Mouse (Mus musculus) left cerebral cortex, adult 6 months (tissue): ENCODE results near the gene Gm19668. TPM values are rescaled to one million over a fixed set of nuclear protein-coding genes. Genes with fewer than 3 reads are reported as not detected.

ENCODE experiments used
- long read RNA-seq, 2 experiments: library from polyadenylated mRNA; unstranded; transcript quantifications; one replicate each; pipeline ENCODE4 v2.0.0; 2019 to 2020
- polyA plus RNA-seq: library from polyadenylated mRNA; unstranded; fragments of <200 nt; fragmentation: Nextera tagmentation; gene quantifications from 2 replicates; pipeline ENCODE4 v1.2.3, GENCODE M21; 2021

Gm19668 gene
- not detected in 2 replicates for polyA plus RNA-seq
- long read RNA-seq, experiment 1, result 0 reads
- long read RNA-seq, experiment 2, result 0 reads

DNA sequence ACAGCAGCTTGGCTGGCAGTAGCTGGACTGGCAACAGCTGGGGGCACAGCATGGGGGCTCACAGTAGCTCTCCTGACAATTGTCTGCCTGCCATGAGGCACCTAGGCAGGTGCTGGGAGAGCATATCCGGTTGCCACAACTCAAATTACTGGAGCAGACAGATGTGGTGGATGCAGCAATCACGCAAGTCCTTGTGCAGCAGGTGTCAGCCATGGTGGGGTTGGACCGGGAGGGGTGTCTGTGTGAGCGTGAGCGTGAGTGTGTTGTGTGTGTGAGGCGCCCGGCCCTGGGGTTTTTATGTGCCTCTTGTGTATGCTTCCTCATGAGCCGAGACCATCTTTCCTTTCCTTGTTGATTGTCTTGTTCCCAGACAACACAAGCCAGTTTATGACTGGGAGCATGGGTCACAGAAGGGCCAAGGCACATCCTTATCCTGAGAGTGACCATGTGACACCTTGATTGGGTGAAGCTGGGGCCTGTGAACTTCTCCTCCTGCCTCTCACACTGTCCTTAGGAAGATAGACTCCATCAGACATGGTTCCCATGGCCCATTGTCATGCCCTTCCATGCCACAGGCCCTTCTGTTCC, at the start of gene Gm19668:
Gm19668 (minus strand) TSS at position 213 of the 588 bp plus-strand sequence.

GRCm38 (mm10) chr10:77846503-77846902, 47.6 kb upstream of the Gm19668 start, which contains the start of gene Gm36176:
Gm36176 (plus strand) TSS chr10:77846803.

GRCm38 (mm10) chr10:77835647-77836046, 36.7 kb upstream of the Gm19668 start, which contains the start of gene Krtap10-10:
Krtap10-10 (plus strand) TSS chr10:77835947.

GRCm38 (mm10) chr10:77826951-77827350, 28.0 kb upstream of the Gm19668 start, which contains the start of gene Krtap10-4:
Krtap10-4 (minus strand) TSS chr10:77827095.

GRCm38 (mm10) chr10:77814382-77814781, 15.4 kb upstream of the Gm19668 start, which contains the start of gene Gm2696:
Gm2696 (plus strand) TSS chr10:77814682.

DNA sequence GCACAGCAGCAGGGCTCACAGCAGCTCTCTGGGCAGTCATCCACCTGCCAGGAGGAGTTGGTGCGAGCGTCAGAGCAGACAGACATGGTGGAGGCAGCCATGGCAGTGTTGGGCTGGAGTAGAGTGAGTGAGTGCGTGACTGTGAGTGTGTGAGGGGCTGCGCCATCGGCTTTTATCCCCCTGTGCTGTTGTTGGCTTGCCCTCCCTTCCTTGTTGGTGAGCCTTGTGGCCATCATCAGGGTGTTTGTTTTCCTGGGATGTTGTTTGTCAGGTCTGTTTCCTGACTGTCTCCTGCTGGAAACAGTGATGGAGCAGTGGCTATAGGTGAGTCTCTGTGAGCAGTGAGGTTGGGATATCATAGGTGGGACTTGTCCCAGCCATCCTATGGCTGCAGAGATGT, 12.8 kb upstream of the Gm19668 start, which contains the start of gene Gm9507:
Gm9507 (minus strand) TSS at position 101 of the 400 bp plus-strand sequence.

GRCm38 (mm10) chr10:77794976-77795375, 4.0 kb downstream of the Gm19668 start, which contains the start of gene Gm9639:
Gm9639 (minus strand) TSS chr10:77795076.

GRCm38 (mm10) chr10:77787876-77788275, 11.1 kb downstream of the Gm19668 start, which contains the start of gene Gm7137:
Gm7137 (minus strand) TSS chr10:77788200.

DNA sequence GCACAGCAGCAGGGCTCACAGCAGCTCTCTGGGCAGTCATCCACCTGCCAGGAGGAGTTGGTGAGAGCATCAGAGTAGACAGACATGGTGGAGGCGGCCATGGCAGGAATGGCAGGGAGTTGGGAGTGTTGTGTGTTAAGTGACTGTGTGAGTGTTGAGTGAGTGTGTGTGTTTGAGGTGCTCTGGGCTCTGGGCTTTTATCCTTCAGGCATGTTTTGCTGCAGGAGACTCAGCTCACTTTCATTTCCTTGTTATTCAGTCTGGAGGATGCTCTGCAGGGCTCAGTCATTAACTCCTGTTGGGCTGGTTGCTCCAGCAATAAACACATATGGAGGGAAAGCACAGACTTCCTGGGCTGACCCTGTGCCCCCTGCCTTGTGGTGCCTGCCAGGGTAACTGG, 16.5 kb downstream of the Gm19668 start, which contains the start of gene Gm3250:
Gm3250 (minus strand) TSS at position 101 of the 400 bp plus-strand sequence.

DNA sequence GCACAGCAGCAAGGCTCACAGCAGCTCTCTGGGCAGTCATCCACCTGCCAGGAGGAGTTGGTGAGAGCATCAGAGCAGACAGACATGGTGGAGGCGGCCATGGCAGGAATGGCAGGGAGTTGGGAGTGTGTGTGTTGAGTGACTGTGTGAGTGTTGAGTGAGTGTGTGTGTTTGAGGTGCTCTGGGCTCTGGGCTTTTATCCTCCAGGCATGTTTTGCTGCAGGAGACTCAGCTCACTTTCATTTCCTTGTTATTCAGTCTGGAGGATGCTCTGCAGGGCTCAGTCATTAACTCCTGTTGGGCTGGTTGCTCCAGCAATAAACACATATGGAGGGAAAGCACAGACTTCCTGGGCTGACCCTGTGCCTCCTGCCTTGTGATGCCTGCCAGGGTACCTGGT, 22.1 kb downstream of the Gm19668 start, which contains the start of gene Gm7138:
Gm7138 (minus strand) TSS at position 101 of the 400 bp plus-strand sequence.

DNA sequence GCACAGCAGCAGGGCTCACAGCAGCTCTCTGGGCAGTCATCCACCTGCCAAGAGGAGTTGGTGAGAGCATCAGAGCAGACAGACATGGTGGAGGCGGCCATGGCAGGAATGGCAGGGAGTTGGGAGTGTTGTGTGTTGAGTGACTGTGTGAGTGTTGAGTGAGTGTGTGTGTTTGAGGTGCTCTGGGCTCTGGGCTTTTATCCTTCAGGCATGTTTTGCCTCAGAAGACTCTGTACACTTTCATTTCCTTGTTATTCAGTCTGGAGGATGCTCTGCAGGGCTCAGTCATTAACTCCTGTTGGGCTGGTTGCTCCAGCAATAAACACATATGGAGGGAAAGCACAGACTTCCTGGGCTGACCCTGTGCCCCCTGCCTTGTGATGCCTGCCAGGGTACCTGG, 27.7 kb downstream of the Gm19668 start, which contains the start of gene Gm3238:
Gm3238 (minus strand) TSS at position 101 of the 400 bp plus-strand sequence.

DNA sequence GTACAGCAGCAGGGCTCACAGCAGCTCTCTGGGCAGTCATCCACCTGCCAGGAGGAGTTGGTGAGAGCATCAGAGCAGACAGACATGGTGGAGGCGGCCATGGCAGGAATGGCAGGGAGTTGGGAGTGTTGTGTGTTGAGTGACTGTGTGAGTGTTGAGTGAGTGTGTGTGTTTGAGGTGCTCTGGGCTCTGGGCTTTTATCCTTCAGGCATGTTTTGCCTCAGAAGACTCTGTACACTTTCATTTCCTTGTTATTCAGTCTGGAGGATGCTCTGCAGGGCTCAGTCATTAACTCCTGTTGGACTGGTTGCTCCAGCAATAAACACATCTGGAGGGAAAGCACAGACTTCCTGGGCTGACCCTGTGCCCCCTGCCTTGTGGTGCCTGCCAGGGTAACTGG, 39.4 kb downstream of the Gm19668 start, which contains the start of gene Gm3233:
Gm3233 (minus strand) TSS at position 101 of the 400 bp plus-strand sequence.

DNA sequence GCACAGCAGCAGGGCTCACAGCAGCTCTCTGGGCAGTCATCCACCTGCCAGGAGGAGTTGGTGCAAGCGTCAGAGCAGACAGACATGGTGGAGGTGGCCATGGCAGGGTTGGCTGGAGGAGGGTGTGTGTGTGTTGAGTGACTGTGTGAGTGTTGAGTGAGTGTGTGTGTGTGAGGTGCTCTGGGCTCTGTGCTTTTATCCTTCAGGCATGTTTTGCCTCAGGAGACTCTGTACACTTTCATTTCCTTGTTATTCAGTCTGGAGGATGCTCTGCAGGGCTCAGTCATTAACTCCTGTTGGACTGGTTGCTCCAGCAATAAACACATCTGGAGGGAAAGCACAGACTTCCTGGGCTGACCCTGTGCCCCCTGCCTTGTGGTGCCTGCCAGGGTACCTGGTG, 47.7 kb downstream of the Gm19668 start, which contains the start of gene Gm9736:
Gm9736 (minus strand) TSS at position 101 of the 400 bp plus-strand sequence.

Other genes starting within 250 kb of the Gm19668 start
- 56.3 and 68.9 TPM in 2 replicates for gene Pttg1ip, start 217.4 kb downstream of the Gm19668 start, polyA plus RNA-seq
- 157 and 188 TPM in 2 replicates for gene Sumo3, start 193.0 kb downstream of the Gm19668 start, polyA plus RNA-seq
- gene Gm49325, start 192.9 kb downstream of the Gm19668 start, polyA plus RNA-seq, result 1.9 and 10.3 TPM in 2 replicates
- gene Ube2g2, start 176.9 kb downstream of the Gm19668 start, polyA plus RNA-seq, result 50.9 and 59.2 TPM in 2 replicates
- gene Tspear, start 112.6 kb downstream of the Gm19668 start, polyA plus RNA-seq, result 0.20 TPM in 2 replicates
- not detected in 2 replicates for gene Gm19402, start 108.4 kb downstream of the Gm19668 start, polyA plus RNA-seq
- gene Gm9508, start 101.9 kb downstream of the Gm19668 start, polyA plus RNA-seq, result not detected in 2 replicates
- gene Gm10272, start 92.5 kb downstream of the Gm19668 start, polyA plus RNA-seq, result not detected in 2 replicates
- not detected in 2 replicates for gene Gm10024, start 87.7 kb downstream of the Gm19668 start, polyA plus RNA-seq
- not detected in 2 replicates for gene Gm10142, start 83.3 kb downstream of the Gm19668 start, polyA plus RNA-seq
- gene Krtap12-1, start 78.5 kb downstream of the Gm19668 start, polyA plus RNA-seq, result not detected in 2 replicates
- gene Gm10100, start 72.6 kb downstream of the Gm19668 start, polyA plus RNA-seq, result not detected in 2 replicates
- gene Gm18596, start 56.5 kb downstream of the Gm19668 start, polyA plus RNA-seq, result not detected in 2 replicates
- gene Gm9736, start 47.8 kb downstream of the Gm19668 start, polyA plus RNA-seq, result not detected in 2 replicates
- gene Gm3233, start 39.5 kb downstream of the Gm19668 start, polyA plus RNA-seq, result not detected in 2 replicates
- not detected in 2 replicates for gene Gm3238, start 27.8 kb downstream of the Gm19668 start, polyA plus RNA-seq
- not detected in 2 replicates for gene Gm7138, start 22.2 kb downstream of the Gm19668 start, polyA plus RNA-seq
- not detected in 2 replicates for gene Gm3250, start 16.6 kb downstream of the Gm19668 start, polyA plus RNA-seq
- not detected in 2 replicates for gene Gm7137, start 10.9 kb downstream of the Gm19668 start, polyA plus RNA-seq
- not detected in 2 replicates for gene Gm9639, start 4.1 kb downstream of the Gm19668 start, polyA plus RNA-seq
- gene Gm9507, start 12.7 kb upstream of the Gm19668 start, polyA plus RNA-seq, result not detected in 2 replicates
- not detected in 2 replicates for gene Gm2696, start 15.5 kb upstream of the Gm19668 start, polyA plus RNA-seq
- gene Krtap10-4, start 28.0 kb upstream of the Gm19668 start, polyA plus RNA-seq, result not detected in 2 replicates
- gene Krtap10-10, start 36.8 kb upstream of the Gm19668 start, polyA plus RNA-seq, result not detected in 2 replicates
- not detected in 2 replicates for gene Gm36176, start 47.7 kb upstream of the Gm19668 start, polyA plus RNA-seq
- gene Gm10318, start 53.7 kb upstream of the Gm19668 start, polyA plus RNA-seq, result not detected in 2 replicates
- gene Gm3285, start 62.8 kb upstream of the Gm19668 start, polyA plus RNA-seq, result not detected in 2 replicates
- gene Lrrc3, start 103.4 kb upstream of the Gm19668 start, polyA plus RNA-seq, result 4.8 TPM in 2 replicates
- gene Trpm2, start 171.4 kb upstream of the Gm19668 start, polyA plus RNA-seq, result 3.8 and 4.0 TPM in 2 replicates
- 38.1 and 47.5 TPM in 2 replicates for gene 1810043G02Rik, start 179.4 kb upstream of the Gm19668 start, polyA plus RNA-seq
- 67.7 and 71.8 TPM in 2 replicates for gene Pfkl, start 210.9 kb upstream of the Gm19668 start, polyA plus RNA-seq
- gene Dnmt3l, start 242.8 kb upstream of the Gm19668 start, polyA plus RNA-seq, result 0.84 TPM in 1 of 2 replicates, not detected in the other
- not detected in 2 replicates for gene Aire, start 244.5 kb upstream of the Gm19668 start, polyA plus RNA-seq